Mouse (Mus musculus): Measurements from ENCODE around the gene Glis1.

DNA sequence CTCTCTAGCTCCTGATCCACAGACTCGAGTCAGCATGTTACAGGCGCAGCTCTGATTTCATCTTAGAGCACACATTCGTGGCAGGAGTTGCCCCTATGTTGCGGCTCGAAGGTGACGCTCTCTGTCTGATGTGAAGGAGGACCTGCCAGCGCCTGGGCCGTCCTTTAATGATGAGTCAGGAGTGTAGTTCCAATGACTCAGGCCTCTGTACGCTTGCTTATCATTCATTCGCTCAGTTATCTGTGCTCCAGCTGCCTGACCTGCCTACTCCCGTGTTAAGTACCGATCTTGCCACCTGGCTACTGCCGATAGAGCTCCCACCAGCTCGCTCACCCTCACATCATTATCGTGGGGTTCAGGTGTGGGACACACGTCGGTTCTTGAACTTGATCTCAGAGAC lies 24.5 kb downstream of the Glis1 start:
- no peak for TF ChIP-seq POLR2A (IDR thresholded peaks at IDR 0.05; ENCODE audit: control insufficient read depth, low read depth, low read length)
- no peak for TF ChIP-seq CTCF (IDR thresholded peaks at IDR 0.05; ENCODE audit: control insufficient read depth, insufficient read depth, insufficient replicate concordance, low read depth, low read length)

Data from testis, adult 2 months (tissue).